Mouse (Mus musculus): ENCODE measurements around the gene Cldn11.
A peak's percentile ranks its signal among the peaks of the same experiment; 100 is the strongest.

Gene Cldn11

DNA sequence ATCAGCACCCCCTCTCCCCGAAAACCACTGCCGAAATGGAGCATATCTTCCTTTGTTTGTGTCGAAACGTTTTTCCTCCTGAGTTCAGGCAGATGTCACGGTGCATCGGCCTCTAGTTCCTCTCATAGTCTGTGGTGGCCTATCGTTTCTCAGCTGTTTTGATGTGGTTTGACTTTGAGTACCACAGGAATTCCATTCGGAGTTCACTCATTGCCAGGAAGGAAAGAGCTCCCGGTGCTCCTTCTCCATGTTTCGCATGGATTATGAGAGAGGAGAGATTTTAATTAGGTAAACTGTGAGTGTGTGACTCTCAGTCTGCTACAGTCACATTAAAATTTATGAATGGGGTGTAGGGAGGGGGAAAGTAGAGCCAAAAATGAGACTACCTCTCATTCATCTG is 10.3 kb downstream of the Cldn11 start:
- no peak for DNase-seq (ENCODE audit: low spot score)

DNA sequence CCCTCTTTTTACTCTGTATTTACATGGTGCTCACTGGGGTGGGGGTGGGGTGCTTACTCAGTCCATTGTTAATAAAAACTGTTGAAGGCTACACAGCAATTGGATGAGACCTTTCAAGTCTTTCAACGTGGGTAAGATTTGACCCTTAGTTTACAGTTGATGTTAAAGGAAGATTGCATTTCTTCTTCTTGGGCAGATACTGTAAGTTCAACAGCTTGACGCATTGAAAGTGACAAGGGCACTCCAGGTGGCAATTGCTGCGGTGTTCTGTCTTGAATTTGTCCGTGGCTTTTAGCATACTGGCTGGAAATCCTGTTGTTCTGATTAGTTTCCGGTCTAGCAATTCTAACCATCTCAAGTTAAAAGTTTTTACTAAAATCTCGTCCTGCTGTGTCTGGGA is 11.6 kb downstream of the Cldn11 start:
- DNase-seq (ENCODE audit: low spot score), result peak; percentile 70

DNA sequence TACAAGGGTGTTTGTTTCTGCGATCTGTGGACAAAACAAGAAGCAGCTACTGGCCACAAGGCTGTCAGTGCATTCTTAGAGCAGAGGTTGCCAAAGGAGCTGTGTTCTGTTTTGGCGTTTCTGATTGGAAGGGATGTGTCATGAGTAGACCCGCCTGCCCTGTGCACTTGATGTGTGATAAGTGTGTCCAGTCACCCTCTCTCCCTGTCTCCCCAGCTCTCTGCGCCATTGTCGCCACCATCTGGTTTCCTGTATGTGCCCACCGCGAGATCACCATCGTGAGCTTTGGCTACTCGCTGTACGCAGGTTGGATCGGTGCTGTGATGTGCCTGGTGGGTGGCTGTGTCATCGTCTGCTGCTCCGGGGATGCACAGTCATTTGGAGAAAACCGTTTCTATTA is 13.1 kb downstream of the Cldn11 start:
- no peak for DNase-seq (ENCODE audit: low spot score)

DNA sequence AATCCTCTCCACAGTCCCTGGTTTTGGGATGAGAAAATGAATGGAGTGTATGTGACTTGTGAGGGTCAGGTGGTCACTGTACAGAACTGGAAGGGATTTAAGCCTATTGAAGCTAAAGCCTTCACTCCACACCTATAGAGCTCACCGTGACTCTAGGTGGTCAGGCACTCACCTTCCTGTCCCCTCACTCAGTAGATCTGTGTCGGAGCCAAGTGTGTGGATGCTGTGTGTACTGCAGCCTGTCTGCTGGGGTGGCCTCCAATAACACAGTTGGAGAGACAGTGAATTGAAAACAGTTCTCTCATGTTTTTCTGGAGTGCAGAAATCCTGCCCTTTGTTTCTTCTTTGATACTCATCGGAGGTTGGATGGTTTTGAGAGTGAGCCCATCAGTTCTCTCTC is 16.1 kb downstream of the Cldn11 start:
- no peak for DNase-seq (ENCODE audit: low spot score)

DNA sequence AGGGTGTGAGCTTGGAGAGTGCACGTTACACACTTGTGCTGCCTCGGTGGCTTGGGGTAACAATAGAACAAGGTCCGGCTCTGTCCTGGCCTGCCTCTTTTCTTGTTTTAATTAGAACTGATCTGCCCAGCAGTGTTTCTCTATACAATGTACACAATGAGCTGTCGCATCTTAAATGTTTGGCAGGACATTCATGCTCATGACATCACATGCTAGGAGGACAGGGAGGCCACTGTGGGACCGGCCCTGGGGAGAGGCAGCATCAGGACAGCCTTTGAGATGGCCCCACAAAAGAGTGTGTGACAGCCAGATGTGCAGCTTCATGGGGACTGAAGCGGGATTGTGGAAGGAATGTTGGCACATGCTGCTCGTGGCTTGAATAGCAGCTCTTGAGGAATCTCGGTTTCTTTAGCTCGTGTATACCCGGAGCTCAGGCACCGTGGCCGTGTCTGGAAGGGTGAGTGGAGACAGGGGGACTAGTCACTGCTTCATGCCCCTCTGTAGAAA is 16.7 kb downstream of the Cldn11 start:
- peak; percentile 67 for DNase-seq (ENCODE audit: low spot score)

DNA sequence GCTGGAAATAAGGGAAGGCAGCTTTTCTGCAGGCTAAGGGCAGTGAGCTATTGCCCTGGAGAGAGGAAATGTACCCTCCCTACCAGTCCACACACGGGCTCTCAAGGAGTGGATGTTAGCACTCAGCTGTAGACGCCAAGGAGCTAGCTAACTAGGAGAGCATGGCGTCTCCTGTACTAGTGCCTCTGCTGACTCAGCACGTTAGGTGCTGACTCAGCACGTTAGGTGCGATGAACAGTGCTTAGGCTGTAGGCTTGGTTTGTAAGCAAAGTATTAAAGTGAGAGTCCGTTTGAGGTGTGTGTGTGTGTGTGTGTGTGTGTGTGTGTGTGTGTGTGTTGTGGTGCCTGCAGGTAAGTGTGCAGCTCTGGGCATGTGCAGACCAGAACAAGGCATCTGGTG is 40.6 kb downstream of the Cldn11 start:
- DNase-seq (ENCODE audit: low spot score), result no peak

DNA sequence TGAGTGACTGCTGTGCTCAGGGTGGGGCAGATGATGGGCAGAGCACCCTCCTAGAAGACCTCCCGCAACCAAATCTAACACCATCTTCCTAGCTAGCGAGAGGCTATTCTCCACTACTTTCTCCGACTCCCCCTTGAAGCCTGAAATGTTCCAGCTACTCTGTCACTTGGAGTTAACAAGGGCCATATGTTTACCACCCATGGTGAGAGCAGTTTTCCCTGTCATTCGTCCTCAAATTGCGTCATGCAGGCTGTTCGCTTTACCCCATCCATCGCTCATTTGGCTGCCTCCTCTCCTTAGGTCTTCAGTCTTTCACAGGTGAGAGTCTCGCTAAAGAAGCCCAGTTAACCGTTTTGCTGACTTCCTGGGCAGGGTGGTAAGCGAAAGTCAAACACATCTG is 41.7 kb downstream of the Cldn11 start:
- DNase-seq (ENCODE audit: low spot score), result no peak

DNA sequence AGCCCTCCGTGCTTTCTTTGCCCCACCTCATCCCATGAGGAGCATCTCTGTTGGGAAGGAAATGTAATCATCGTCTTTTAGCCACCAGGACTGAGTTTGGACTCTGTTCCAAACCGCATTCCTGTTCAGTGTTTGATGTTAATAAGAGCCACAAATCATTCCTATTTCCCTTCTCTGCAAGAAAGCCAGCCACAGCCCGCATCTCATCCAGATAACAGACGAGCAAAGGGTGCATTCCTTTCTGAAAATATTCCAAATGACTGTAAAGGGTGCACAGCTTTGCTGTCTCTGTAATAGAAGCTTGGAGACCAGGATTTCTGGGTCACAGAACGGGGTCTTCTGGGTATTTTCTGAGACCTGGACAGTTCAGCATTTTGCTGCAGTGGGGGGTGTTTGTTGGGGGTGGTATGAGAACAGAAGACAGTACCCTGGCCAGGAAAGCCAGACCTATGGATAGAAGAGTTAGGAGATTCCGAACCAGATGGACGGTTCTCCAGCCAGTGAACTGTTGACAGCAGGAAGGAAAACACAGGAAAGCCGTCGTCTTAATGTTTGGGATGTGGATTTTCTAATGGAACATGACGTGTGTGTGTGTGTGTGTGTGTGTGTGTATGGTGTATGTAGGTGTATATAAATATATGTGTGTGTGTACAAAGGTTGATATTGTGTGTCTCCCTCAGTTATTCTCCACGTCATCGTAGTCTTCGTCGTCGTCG is 49.6 kb downstream of the Cldn11 start:
- no peak for DNase-seq (ENCODE audit: low spot score)

DNA sequence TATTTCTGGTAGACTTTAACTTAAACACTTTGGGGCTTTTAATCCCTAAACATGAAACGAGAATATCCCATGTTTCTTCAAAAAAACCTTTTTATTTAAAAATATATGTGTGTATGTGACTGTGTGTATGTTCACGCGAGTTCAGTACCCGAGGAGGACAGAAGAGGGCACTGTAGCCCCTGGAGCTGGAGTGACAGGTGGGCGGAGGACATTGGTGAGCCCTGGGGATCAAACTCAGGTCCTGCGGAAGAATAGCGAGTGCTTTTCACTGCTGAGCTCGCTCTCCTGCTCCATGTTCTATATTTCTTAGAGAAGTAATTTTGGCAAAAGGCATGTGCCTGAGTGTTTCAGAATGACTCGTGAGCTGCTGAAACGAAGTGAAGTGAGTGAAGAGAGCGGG is 54.2 kb downstream of the Cldn11 start:
- no peak for DNase-seq (ENCODE audit: low spot score)

DNA sequence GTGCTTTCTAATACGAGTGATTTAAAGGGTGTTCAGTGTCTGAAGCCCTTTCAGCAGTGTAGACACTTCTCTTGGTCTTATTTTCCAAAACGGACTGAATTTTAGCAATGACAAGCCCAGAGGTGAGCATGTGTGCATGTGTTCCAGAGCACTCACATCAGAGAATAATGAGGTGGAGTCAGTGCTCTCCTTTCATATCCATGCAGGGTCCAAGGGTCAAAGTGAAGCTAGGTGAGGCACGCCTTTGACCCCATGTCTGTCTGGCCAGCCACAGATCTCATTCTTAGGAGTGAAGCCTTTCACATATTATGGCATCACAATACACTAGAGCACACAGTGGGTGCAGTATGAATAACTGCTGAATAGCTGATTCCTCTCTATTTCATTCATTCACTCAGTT is 55.4 kb downstream of the Cldn11 start:
- DNase-seq (ENCODE audit: low spot score), result no peak

DNA sequence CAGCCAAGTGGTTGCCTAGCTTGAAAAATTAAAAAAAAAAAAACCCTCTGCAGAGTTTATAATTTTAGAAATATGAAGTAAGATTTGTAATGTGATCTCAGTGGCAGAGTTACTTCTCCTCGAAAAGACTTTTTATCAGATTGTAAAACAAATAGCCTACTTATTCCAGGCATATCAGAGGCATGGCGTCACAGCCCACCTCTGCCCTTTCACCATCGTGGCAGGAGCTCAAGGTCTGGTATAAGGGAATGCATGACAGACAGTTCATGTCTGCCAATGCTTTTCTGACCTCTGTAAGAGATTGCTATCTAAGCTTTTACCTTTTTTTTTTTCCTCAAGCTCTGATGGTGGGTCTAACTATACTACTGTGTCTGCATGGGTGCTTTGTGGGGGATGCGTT is 58.3 kb downstream of the Cldn11 start:
- DNase-seq (ENCODE audit: low spot score), result no peak

DNA sequence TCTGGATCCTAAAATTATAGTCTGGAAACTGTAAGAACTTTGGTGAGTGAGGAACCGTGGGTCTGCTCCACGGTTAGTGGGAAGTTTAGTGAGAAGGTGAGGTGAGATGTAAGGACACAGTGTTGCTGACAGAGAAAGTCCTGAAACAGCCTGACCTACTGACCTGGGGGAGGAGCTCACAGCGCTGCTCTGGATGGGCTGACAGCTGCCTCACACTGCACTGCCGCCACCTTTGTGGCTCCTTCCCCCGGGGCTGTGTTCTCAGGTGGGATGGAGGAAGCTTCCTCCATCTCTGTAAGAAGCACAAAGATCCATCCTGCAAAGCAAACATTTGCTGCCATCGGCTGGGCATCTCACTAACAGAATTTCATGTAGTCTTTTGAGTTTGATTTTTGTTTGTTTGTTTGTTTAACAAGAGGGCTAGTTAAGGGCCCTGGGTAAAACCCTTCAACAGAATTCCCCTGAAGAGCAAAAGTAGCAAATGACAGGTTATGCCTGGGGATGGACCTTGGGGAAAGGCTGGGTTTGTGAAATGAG is 58.8 kb downstream of the Cldn11 start:
- peak; percentile 24 for DNase-seq (ENCODE audit: low spot score)

DNA sequence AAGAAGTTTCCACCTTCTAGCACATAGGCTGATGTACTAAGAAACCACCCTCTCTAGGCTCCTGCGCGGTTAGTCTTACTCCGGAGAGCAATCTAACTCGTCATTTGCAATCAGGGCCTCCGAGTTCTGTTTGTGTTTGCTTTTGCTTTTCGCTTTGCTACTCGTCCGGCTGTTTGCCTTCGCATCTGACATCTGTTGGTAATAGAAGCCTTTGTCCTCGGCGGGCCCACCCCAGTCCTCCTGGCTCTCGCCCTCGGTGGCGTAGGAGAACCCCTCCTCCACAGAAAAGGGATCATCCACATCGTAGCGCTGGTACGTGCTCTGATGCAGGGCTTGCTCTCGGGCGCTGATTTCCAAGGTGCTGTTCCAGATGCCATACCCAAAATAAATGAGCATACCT is 59.3 kb downstream of the Cldn11 start:
- DNase-seq (ENCODE audit: low spot score), result peak; percentile 23

DNA sequence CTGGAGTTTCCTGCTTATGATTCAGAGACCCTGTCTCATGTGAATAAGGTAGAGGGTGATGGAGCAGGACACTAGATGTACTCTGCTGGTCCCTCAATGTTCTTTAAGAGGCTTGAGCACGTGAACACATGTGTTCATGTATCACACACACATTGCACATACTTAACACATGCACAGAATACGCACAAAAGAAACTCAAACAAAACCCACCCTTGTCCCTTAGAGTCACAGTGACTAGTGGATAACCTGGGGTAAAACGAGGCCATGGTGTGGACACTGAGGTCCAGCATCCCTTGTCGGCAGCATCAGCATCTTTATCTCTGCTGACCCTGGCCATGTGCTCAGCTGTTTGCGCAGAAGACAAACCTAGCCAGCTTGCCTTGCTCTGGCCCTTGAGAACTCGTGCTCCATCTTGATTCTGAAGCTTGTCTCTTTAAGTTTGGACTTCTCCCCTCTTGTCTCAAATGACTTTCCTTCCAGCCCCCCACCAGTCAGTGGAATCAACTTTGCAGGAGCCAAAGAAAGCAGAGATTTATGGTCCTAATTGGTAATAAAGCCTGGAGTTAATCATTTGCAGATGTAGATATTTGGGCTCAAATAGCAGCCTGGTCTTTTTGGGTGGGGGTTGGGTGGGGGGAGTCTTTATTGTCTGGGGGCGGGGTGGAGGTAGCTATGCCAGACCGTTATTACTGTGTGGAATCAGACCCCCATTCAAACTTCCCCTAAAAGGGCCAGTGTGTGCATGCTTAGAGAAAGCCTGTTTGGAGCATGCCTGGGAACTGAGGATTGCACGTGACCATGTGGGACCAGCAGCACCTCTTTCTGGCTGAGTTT is 62.7 kb downstream of the Cldn11 start:
- peak; percentile 11 for DNase-seq (ENCODE audit: low spot score)

DNA sequence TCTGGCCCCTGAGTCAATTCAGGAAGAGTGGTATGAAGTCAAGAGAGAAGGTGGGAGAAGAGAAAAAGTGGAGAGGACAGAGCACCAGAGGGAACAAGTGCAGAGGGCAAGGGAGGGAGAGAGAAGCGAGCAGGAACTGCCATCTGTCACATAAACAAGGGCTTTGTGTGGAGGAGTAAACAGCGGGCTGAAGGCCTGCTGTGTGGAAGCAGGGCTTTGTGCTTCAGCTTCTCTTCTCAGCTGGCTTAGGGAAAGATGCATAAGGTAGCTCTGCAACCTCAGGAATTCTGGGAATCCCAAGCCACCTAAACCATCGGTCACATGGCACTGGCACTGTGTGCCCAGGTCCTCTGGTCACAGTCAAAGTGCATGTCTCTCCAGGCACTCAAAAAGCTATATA is 64.1 kb downstream of the Cldn11 start:
- DNase-seq (ENCODE audit: low spot score), result peak; percentile 32

Data from retina, embryonic 14.5 days (tissue).